Mouse (Mus musculus) forebrain, embryonic 12.5 days (tissue): Measurements from ENCODE around the gene Dmrt3. TPM values are rescaled to one million over a fixed set of nuclear protein-coding genes. Genes with fewer than 3 reads are reported as not detected.

Source experiments
- ATAC-seq: fragments of 200-750 bp; cut with Nextera tagmentation; 2 replicates; pipeline ENCODE4 v1.8.0; 2017; ENCODE audit warnings: moderate TSS enrichment; ENCODE audit not compliant: low FRiP score
- H3K27ac ChIP-seq: fragments of 300-500 bp; sonication (generic); 2 replicates; pipeline ENCODE4 v1.5.1; 2016; ENCODE audit warnings: mild to moderate bottlenecking
- H3K27me3 ChIP-seq: fragments of 300-500 bp; sonication (generic); 2 replicates; pipeline ENCODE4 v1.6.1; 2016; ENCODE audit warnings: mild to moderate bottlenecking
- H3K36me3 ChIP-seq: fragments of 300-500 bp; sonication (generic); replicated peaks from 2 replicates; pipeline ENCODE4 v1.6.1; 2016; ENCODE audit warnings: mild to moderate bottlenecking
- H3K4me1 ChIP-seq: fragments of 300-500 bp; sonication (generic); 2 replicates; pipeline ENCODE4 v1.6.1; 2016
- H3K4me2 ChIP-seq: fragments of 300-500 bp; sonication (generic); 2 replicates; pipeline ENCODE4 v1.6.1; 2016; ENCODE audit warnings: mild to moderate bottlenecking, moderate library complexity
- H3K4me3 ChIP-seq: fragments of 300-500 bp; sonication (generic); replicated peaks from 2 replicates; pipeline ENCODE4 v1.5.1; 2016; ENCODE audit warnings: mild to moderate bottlenecking
- H3K9ac ChIP-seq: fragments of 300-500 bp; sonication (generic); 2 replicates; pipeline ENCODE4 v1.6.1; 2016; ENCODE audit warnings: mild to moderate bottlenecking
- H3K9me3 ChIP-seq: fragments of 300-500 bp; sonication (generic); 2 replicates; pipeline ENCODE4 v1.6.1; 2016
- WGBS: fragments of 180-500 bp; shearing (Covaris S2); methylation state at CpG from one replicate; pipeline ENCODE4 v1.1.7; 2016; 5-methylcytosine and 5-hydroxymethylcytosine counted together
- polyA plus RNA-seq: library from polyadenylated mRNA; unstranded; fragments of >200 nt; fragmentation: Nextera tagmentation; extraction: Ambion mirVana; gene quantifications from 2 replicates; pipeline ENCODE4 v1.2.1, GENCODE M21; 2016

Gene Dmrt3
- polyA plus RNA-seq, 1 experiment from 2014 or later, result 18.9 TPM

- peaks cover 36% of the 10 kb centered on the region for H3K4me1 ChIP-seq
- no peak for ATAC-seq
- no peaks in the 10 kb centered on the region for H3K36me3 ChIP-seq
- no peak overlapping the region for H3K4me2 ChIP-seq
- no peak overlapping the region for H3K4me3 ChIP-seq
- no peak overlapping the region for H3K9ac ChIP-seq
- H3K9me3 ChIP-seq, result no peaks in the 10 kb centered on the region
- H3K27me3 ChIP-seq, result peaks cover 98% of the 10 kb centered on the region
- WGBS, result 1% methylated on average over 17 of the region's 17 CpGs
- H3K27ac ChIP-seq, result no peak overlapping the region
Observed at GRCm38 (mm10) chr19:25670571-25671285, 60.6 kb downstream of the Dmrt3 start.

- no peak for ATAC-seq
- under 1% methylated on average over 14 of the region's 14 CpGs for WGBS
- H3K36me3 ChIP-seq, result no peaks in the 10 kb centered on the region
- H3K4me1 ChIP-seq, result peaks cover 27% of the 10 kb centered on the region
- H3K27ac ChIP-seq, result no peak overlapping the region
- H3K9me3 ChIP-seq, result no peaks in the 10 kb centered on the region
- peak overlapping the region; percentile 84 for H3K4me2 ChIP-seq
- 0 out of 2 replicates have a peak overlapping the region, but pooled peaks have one; percentile 21 for H3K9ac ChIP-seq
- peaks cover 98% of the 10 kb centered on the region for H3K27me3 ChIP-seq
- peak overlapping the region; percentile 44 for H3K4me3 ChIP-seq
Observed at GRCm38 (mm10) chr19:25671681-25672080, 61.6 kb downstream of the Dmrt3 start.

GRCm38 (mm10) chr19:25672101-25672950 is 62.2 kb downstream of the Dmrt3 start, which contains the start of gene Dmrt2:
Gene Dmrt2 (plus strand): TSS chr19:25672411.
- Histone ChIP-seq H3K4me1 (peaks cover 27% of the 10 kb centered on the region), H3K36me3 (no peaks in the 10 kb centered on the region), H3K27ac (no peak within 1 kb of the TSS), H3K4me2 (peak within 1 kb of the TSS; percentile 84), H3K9me3 (no peaks in the 10 kb centered on the region), H3K4me3 (peak within 1 kb of the TSS; percentile 44), H3K27me3 (peaks cover 95% of the 10 kb centered on the region), H3K9ac (0 out of 2 replicates have a peak within 1 kb of the TSS, but pooled peaks have one; percentile 29)
- ATAC-seq, result peak; percentile 100
- WGBS, result under 1% methylated on average over 44 of the region's 44 CpGs

Other genes with a start within 250 kb of the Dmrt3 start
- 1.00 and 1.5 TPM in 2 replicates for gene Dmrt1, start 104.7 kb upstream of the Dmrt3 start, polyA plus RNA-seq
- 0.46 and 0.78 TPM in 2 replicates for gene Dmrt2, start 62.1 kb downstream of the Dmrt3 start, polyA plus RNA-seq